8 mouse cellular contexts compared by ENCODE assay signal in the genomic region with DNA sequence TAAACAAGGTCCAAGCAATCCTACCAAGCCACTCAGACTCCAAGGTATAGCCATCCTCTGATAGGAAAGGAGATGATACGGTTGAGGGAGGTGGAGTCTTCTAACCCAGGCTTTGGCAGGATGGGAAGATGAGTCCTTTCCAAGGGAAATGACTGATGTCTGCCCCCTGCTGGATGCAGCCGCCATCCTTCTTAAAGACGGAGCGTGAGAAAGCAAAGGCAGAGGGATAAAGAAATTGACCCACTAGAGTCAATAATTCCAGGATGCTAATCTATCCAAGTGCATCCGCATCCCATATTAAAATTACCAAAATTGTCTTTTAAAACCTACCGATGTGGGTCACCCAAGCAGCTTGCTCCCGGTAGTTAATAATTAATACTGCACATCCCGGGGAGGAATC.
DNase-seq lines count a peak whose midpoint lies in the region; ATAC-seq lines count a peak whose summit lies in the region.

No protein-coding gene starts in this region.

- H3K4me2 ChIP-seq in neural tube, embryonic 14.5 days (ENCODE audit: low read depth, low read length) = peak overlapping the region; percentile 21; the same call in 1 of the 2 replicates

- WGBS in limb, embryonic 10.5 days = 71% methylated on average over 8 of the region's 8 CpGs
- WGBS in neural tube, embryonic 14.5 days = 51% methylated on average over 8 of the region's 8 CpGs

- no peaks in the 10 kb centered on the region for H3K36me3 ChIP-seq in limb, embryonic 10.5 days
- H3K36me3 ChIP-seq in neural tube, embryonic 14.5 days (ENCODE audit: control insufficient read depth, insufficient read depth, low read length) = no peaks in the 10 kb centered on the region

- no peak overlapping the region for H3K9ac ChIP-seq in neural tube, embryonic 14.5 days (replicated peaks; ENCODE audit: low read depth, low read length)

- H3K4me3 ChIP-seq in limb, embryonic 10.5 days = no peak overlapping the region
- H3K4me3 ChIP-seq in neural tube, embryonic 14.5 days (ENCODE audit: low read depth, low read length) = no peak overlapping the region

- peaks cover 60% of the 10 kb centered on the region for H3K4me1 ChIP-seq in limb, embryonic 10.5 days
- peaks cover 10% of the 10 kb centered on the region; the same call in 1 of the 2 replicates for H3K4me1 ChIP-seq in neural tube, embryonic 14.5 days (ENCODE audit: control insufficient read depth, insufficient read depth, low read length)

- H3K27ac ChIP-seq in limb, embryonic 10.5 days = no peak overlapping the region
- peak overlapping the region; percentile 11; the same call in 1 of the 2 replicates for H3K27ac ChIP-seq in neural tube, embryonic 14.5 days (ENCODE audit: low read depth, low read length)

- DNase-seq in kidney, postnatal 4 days = peak; percentile 66 to 67
- DNase-seq in kidney, adult 11 months = no peak
- peak; percentile 62 for DNase-seq in brain, adult 2 months (ENCODE audit: low read depth, low spot score)
- peak; percentile 23 to 41 for DNase-seq in frontal cortex, postnatal 25 days (ENCODE audit: low spot score in 2 of 2)
- peak; percentile 35 for DNase-seq in limb, embryonic 10.5 days (ENCODE audit: low spot score)
- no peak for DNase-seq in heart, adult 18-20 months
- no peak for DNase-seq in urinary bladder, postnatal 25 days (ENCODE audit: low spot score)

- ATAC-seq in neural tube, embryonic 14.5 days (ENCODE audit: low read depth) = no peak

- no peaks in the 10 kb centered on the region for H3K27me3 ChIP-seq in limb, embryonic 10.5 days (ENCODE audit: low read depth, poor library complexity, severe bottlenecking)
- H3K27me3 ChIP-seq in neural tube, embryonic 14.5 days (ENCODE audit: control insufficient read depth, insufficient read depth, low read length) = no peaks in the 10 kb centered on the region

- H3K9me3 ChIP-seq in limb, embryonic 10.5 days (replicated peaks) = no peaks in the 10 kb centered on the region
- no peaks in the 10 kb centered on the region for H3K9me3 ChIP-seq in neural tube, embryonic 14.5 days (ENCODE audit: control insufficient read depth, low read length)

Comparison
In these comparisons a context has a peak if more than half of its experiments do, and no peak if none do; other contexts are left out.
1. DNase-seq: peak in kidney, postnatal 4 days (2 of 2), brain, adult 2 months (single experiment), frontal cortex, postnatal 25 days (2 of 2) and limb, embryonic 10.5 days (single experiment); none in kidney, adult 11 months (single experiment), heart, adult 18-20 months (0 of 2) and urinary bladder, postnatal 25 days (single experiment).